Comparison of ENCODE assay signal across 9 mouse cellular contexts in genomic region chr1:160933896-160934482, GRCm38 (mm10). TPM values are rescaled to one million over a fixed set of nuclear protein-coding genes. Genes with fewer than 3 reads are reported as not detected.
DNase-seq lines count a peak whose midpoint lies in the region; ATAC-seq and TF ChIP-seq lines count a peak whose summit lies in the region.
"Had no signal": no experiment of that assay in that cellular context is flagged by ENCODE, and none has a peak within 500 bp of the region (broad histone marks: within the 10 kb centered on the region; RNA-seq: fewer than 3 reads in every experiment).

No protein-coding gene starts in this region.

- TF ChIP-seq EP300 in MEL (IDR thresholded peaks at IDR 0.05; ENCODE audit: low read depth in 1 of 2, low read length in 2 of 2): no peak

- no peaks in the 10 kb centered on the region for H3K9me3 ChIP-seq in intestine, embryonic 14.5 days (ENCODE audit: control insufficient read depth, low read length)
- no peaks in the 10 kb centered on the region for H3K9me3 ChIP-seq in intestine, embryonic 16.5 days (ENCODE audit: control insufficient read depth, low read length)
- H3K9me3 ChIP-seq in MEL (replicated peaks; ENCODE audit: insufficient read depth, low read length): no peaks in the 10 kb centered on the region
- no peaks in the 10 kb centered on the region for H3K9me3 ChIP-seq in neural tube, embryonic 12.5 days
- H3K9me3 ChIP-seq: liver, embryonic 15.5 days had no signal

- peak; percentile 62 for TF ChIP-seq RAD21 in MEL (IDR thresholded peaks at IDR 0.05; ENCODE audit: low read depth, low read length)

- no peak overlapping the region for H3K4me2 ChIP-seq in intestine, embryonic 14.5 days (ENCODE audit: low read length)
- no peak overlapping the region for H3K4me2 ChIP-seq in intestine, embryonic 16.5 days (ENCODE audit: low read depth, low read length)
- no peak overlapping the region for H3K4me2 ChIP-seq in neural tube, embryonic 12.5 days (replicated peaks)
- H3K4me2 ChIP-seq: liver, embryonic 15.5 days had no signal

- H3K9ac ChIP-seq in intestine, embryonic 14.5 days (ENCODE audit: low read length): no peak overlapping the region
- no peak overlapping the region for H3K9ac ChIP-seq in intestine, embryonic 16.5 days (ENCODE audit: low read depth, low read length)
- H3K9ac ChIP-seq in MEL (ENCODE audit: control insufficient read depth, low read depth, low read length, poor library complexity, severe bottlenecking): no peak overlapping the region
- no peak overlapping the region for H3K9ac ChIP-seq in neural tube, embryonic 12.5 days
- H3K9ac ChIP-seq: liver, embryonic 15.5 days had no signal

- DNase-seq in intestine, embryonic 14.5 days (ENCODE audit: low spot score): no peak
- DNase-seq in A20 (ENCODE audit: low read depth, low spot score) (peak; percentile 61), MEL (ENCODE audit: low read depth, low spot score) (peak; percentile 62)
- no peak for DNase-seq in frontal cortex, postnatal 36 days (ENCODE audit: low spot score in 2 of 2)
- DNase-seq in testis, postnatal 14 days (ENCODE audit: low spot score): no peak

- H3K36me3 ChIP-seq in intestine, embryonic 14.5 days (ENCODE audit: control insufficient read depth, insufficient read depth, low read length): peaks cover 52% of the 10 kb centered on the region
- 0 out of 2 replicates have a peak, but pooled peaks cover 3% of the 10 kb centered on the region for H3K36me3 ChIP-seq in intestine, embryonic 16.5 days (ENCODE audit: control insufficient read depth, insufficient read depth, low read length)
- peaks cover 11 to 29% of the 10 kb centered on the region in 2 experiments for H3K36me3 ChIP-seq in MEL (ENCODE audit: control insufficient read depth in 1 of 2, insufficient read depth in 2 of 2, low read length in 2 of 2)
- peaks cover 16% of the 10 kb centered on the region; the same call in 1 of the 2 replicates for H3K36me3 ChIP-seq in neural tube, embryonic 12.5 days

- WGBS in intestine, embryonic 14.5 days: 61% methylated on average over 4 of the region's 4 CpGs
- WGBS in intestine, embryonic 16.5 days: 68% methylated on average over 4 of the region's 4 CpGs
- 78% methylated on average over 4 of the region's 4 CpGs for WGBS in neural tube, embryonic 12.5 days

- ATAC-seq in intestine, embryonic 14.5 days (replicated peaks; ENCODE audit: low FRiP score, low TSS enrichment, low read depth): 0 out of 2 replicates have a peak, but pooled peaks have one; percentile 60
- no peak for ATAC-seq in intestine, embryonic 16.5 days
- peak; percentile 82 for ATAC-seq in granulocyte monocyte progenitor cell, adult 5-6 weeks (replicated peaks; ENCODE audit: poor library complexity, severe bottlenecking)
- ATAC-seq in neural tube, embryonic 12.5 days (ENCODE audit: low FRiP score, low read depth): peak; percentile 56; the same call in 1 of the 2 replicates

- TF ChIP-seq CTCF in MEL (IDR thresholded peaks at IDR 0.05 in 2 of 3, conservative IDR thresholded peaks at IDR 0.05 in 1 of 3; ENCODE audit: control insufficient read depth in 1 of 3, insufficient read depth in 1 of 3, low read depth in 2 of 3, low read length in 3 of 3, poor library complexity in 1 of 3, severe bottlenecking in 1 of 3): peak in 2 of 3 experiments; percentile 54 to 74; a peak in 4 of 6 replicates

- H3K27ac ChIP-seq in intestine, embryonic 14.5 days (ENCODE audit: low read depth): no peak overlapping the region
- no peak overlapping the region for H3K27ac ChIP-seq in intestine, embryonic 16.5 days (ENCODE audit: low read length)
- no peak overlapping the region for H3K27ac ChIP-seq in MEL (ENCODE audit: control insufficient read depth, low read depth, low read length)
- H3K27ac ChIP-seq in neural tube, embryonic 12.5 days: no peak overlapping the region
- H3K27ac ChIP-seq: liver, embryonic 15.5 days had no signal

- no peak for TF ChIP-seq POLR2A in MEL (IDR thresholded peaks at IDR 0.05; ENCODE audit: control insufficient read depth in 1 of 2, insufficient read depth in 1 of 2, low read depth in 1 of 2, low read length in 2 of 2, poor library complexity in 1 of 2)

- H3K4me1 ChIP-seq in intestine, embryonic 14.5 days (replicated peaks; ENCODE audit: control insufficient read depth, insufficient read depth, low read length): no peaks in the 10 kb centered on the region
- H3K4me1 ChIP-seq in intestine, embryonic 16.5 days (ENCODE audit: control insufficient read depth, insufficient read depth, low read length): no peaks in the 10 kb centered on the region
- H3K4me1 ChIP-seq in MEL (ENCODE audit: control insufficient read depth in 1 of 2, insufficient read depth in 2 of 2, low read length in 2 of 2): peaks cover 9 to 12% of the 10 kb centered on the region in 2 experiments
- no peaks in the 10 kb centered on the region for H3K4me1 ChIP-seq in neural tube, embryonic 12.5 days
- H3K4me1 ChIP-seq: liver, embryonic 15.5 days had no signal

- H3K79me2 ChIP-seq in MEL (ENCODE audit: control insufficient read depth, insufficient read depth, low read length, poor library complexity): peaks cover 2% of the 10 kb centered on the region; the same call in 1 of the 2 replicates

- H3K27me3 ChIP-seq in intestine, embryonic 14.5 days (replicated peaks; ENCODE audit: control insufficient read depth, insufficient read depth, low read length): no peaks in the 10 kb centered on the region
- H3K27me3 ChIP-seq in intestine, embryonic 16.5 days (replicated peaks; ENCODE audit: control insufficient read depth, insufficient read depth, low read length): no peaks in the 10 kb centered on the region
- no peaks in the 10 kb centered on the region for H3K27me3 ChIP-seq in MEL (ENCODE audit: control insufficient read depth in 1 of 2, insufficient read depth in 2 of 2, low read length in 2 of 2)
- no peaks in the 10 kb centered on the region for H3K27me3 ChIP-seq in neural tube, embryonic 12.5 days (replicated peaks)
- H3K27me3 ChIP-seq: liver, embryonic 15.5 days had no signal

- H3K4me3 ChIP-seq in intestine, embryonic 14.5 days (ENCODE audit: low read depth, low read length): no peak overlapping the region
- no peak overlapping the region for H3K4me3 ChIP-seq in intestine, embryonic 16.5 days (ENCODE audit: low read length)
- no peak overlapping the region for H3K4me3 ChIP-seq in MEL (ENCODE audit: control insufficient read depth in 1 of 2, insufficient read depth in 1 of 2, low read depth in 2 of 2, low read length in 2 of 2)
- no peak overlapping the region for H3K4me3 ChIP-seq in neural tube, embryonic 12.5 days
- H3K4me3 ChIP-seq: liver, embryonic 15.5 days had no signal

TF ChIP-seq in MEL, 35 proteins besides CTCF, POLR2A, EP300 and RAD21:
- TF ChIP-seq HCFC1 (IDR thresholded peaks at IDR 0.05; ENCODE audit: low read depth, low read length) (no peak), JUND (IDR thresholded peaks at IDR 0.05; ENCODE audit: low read depth, low read length) (no peak), SMC3 (IDR thresholded peaks at IDR 0.05; ENCODE audit: low read depth, low read length) (peak; percentile 57), USF1 (IDR thresholded peaks at IDR 0.05; ENCODE audit: low read depth, low read length) (no peak)
TF ChIP-seq in MEL: peak in this region for 1.

RNA-seq across cellular contexts. Expression of gene Rc3h1, which starts 27.8 kb away (rescaled TPM):
- 9.6 and 10.4 TPM in 2 replicates for polyA plus RNA-seq in intestine, embryonic 14.5 days (2014; fragmentation: Nextera tagmentation; extraction: Ambion mirVana)
- polyA plus RNA-seq in intestine, embryonic 16.5 days (2015; fragmentation: Nextera tagmentation; extraction: Ambion mirVana): 4.9 and 5.1 TPM in 2 replicates
- total RNA-seq in MEL (2012; rRNA removed): 14.2 and 15.2 TPM in 2 replicates
- 1 to 10 TPM in 1 of 2 experiments, not detected in 1; 6.2 TPM for polyA plus RNA-seq in MEL (2012; ENCODE audit: insufficient read depth in 1 of 2, insufficient read length in 2 of 2, low read depth in 1 of 2, low replicate concordance in 2 of 2, missing spikeins in 1 of 2)
- total RNA-seq in granulocyte monocyte progenitor cell, adult 5-6 weeks (2014; fragmentation: Nextera tagmentation): 33.0 and 34.8 TPM in 2 replicates
- 19.1 and 20.5 TPM in 2 replicates for total RNA-seq in granulocyte monocyte progenitor cell, adult 5-6 weeks (2017)
- 8.7 and 8.8 TPM in 2 replicates for polyA plus RNA-seq in neural tube, embryonic 12.5 days (2016; fragmentation: Nextera tagmentation; extraction: Ambion mirVana)

RNA-seq across cellular contexts. Expression of gene Serpinc1, which starts 44.4 kb away (rescaled TPM):
- 1.9 and 2.0 TPM in 2 replicates for polyA plus RNA-seq in intestine, embryonic 14.5 days (2014; fragmentation: Nextera tagmentation; extraction: Ambion mirVana)
- 5.4 and 16.6 TPM in 2 replicates for polyA plus RNA-seq in intestine, embryonic 16.5 days (2015; fragmentation: Nextera tagmentation; extraction: Ambion mirVana)
- total RNA-seq in MEL (2012; rRNA removed): 0.19 and 0.20 TPM in 2 replicates
- 1 to 10 TPM in 1 of 2 experiments, not detected in 1; 1.3 TPM for polyA plus RNA-seq in MEL (2012; ENCODE audit: insufficient read depth in 1 of 2, insufficient read length in 2 of 2, low read depth in 1 of 2, low replicate concordance in 2 of 2, missing spikeins in 1 of 2)
- total RNA-seq in granulocyte monocyte progenitor cell, adult 5-6 weeks (2014; fragmentation: Nextera tagmentation): 0.06 and 0.38 TPM in 2 replicates
- 0.21 TPM in 1 of 2 replicates, not detected in the other for total RNA-seq in granulocyte monocyte progenitor cell, adult 5-6 weeks (2017)
- 2.4 and 2.5 TPM in 2 replicates for polyA plus RNA-seq in neural tube, embryonic 12.5 days (2016; fragmentation: Nextera tagmentation; extraction: Ambion mirVana)

Comparison
In these comparisons a context has a peak if more than half of its experiments do, and no peak if none do; other contexts are left out.
1. DNase-seq: peak in A20 (single experiment) and MEL (single experiment); none in intestine, embryonic 14.5 days (single experiment), frontal cortex, postnatal 36 days (0 of 2) and testis, postnatal 14 days (single experiment).